Mouse (Mus musculus) lung, embryonic 16.5 days (tissue): ENCODE data around the gene Lgals1. TPM values are rescaled to one million over a fixed set of nuclear protein-coding genes. Genes with fewer than 3 reads are reported as not detected.

Experiments
- ATAC-seq: fragments of 200-750 bp; cut with Nextera tagmentation; 2 replicates; pipeline ENCODE4 v1.8.0; 2017; ENCODE audit warnings: low read depth, mild to moderate bottlenecking, moderate library complexity
- H3K27ac ChIP-seq: fragments of 300-500 bp; sonication (generic); 2 replicates; pipeline ENCODE4 v1.5.1; 2014; ENCODE audit warnings: mild to moderate bottlenecking, control low read depth, low read length
- H3K27me3 ChIP-seq: fragments of 300-500 bp; sonication (generic); 2 replicates; pipeline ENCODE4 v1.6.1; 2014; ENCODE audit warnings: low read depth, low read length, mixed read lengths; ENCODE audit not compliant: control insufficient read depth, insufficient read depth
- H3K36me3 ChIP-seq: fragments of 300-500 bp; sonication (generic); 2 replicates; pipeline ENCODE4 v1.6.1; 2014; ENCODE audit warnings: low read length; ENCODE audit not compliant: control insufficient read depth, insufficient read depth
- H3K4me1 ChIP-seq: fragments of 300-500 bp; sonication (generic); replicated peaks from 2 replicates; pipeline ENCODE4 v1.6.1; 2014; ENCODE audit warnings: low read length, mixed read lengths; ENCODE audit not compliant: control insufficient read depth, insufficient read depth
- H3K4me2 ChIP-seq: fragments of 300-500 bp; sonication (generic); 2 replicates; pipeline ENCODE4 v1.6.1; 2014; ENCODE audit warnings: low read depth, low read length, control low read depth
- H3K4me3 ChIP-seq: fragments of 300-500 bp; sonication (generic); 2 replicates; pipeline ENCODE4 v1.5.1; 2014; ENCODE audit warnings: mild to moderate bottlenecking, low read length, control low read depth
- H3K9ac ChIP-seq: fragments of 300-500 bp; sonication (generic); 2 replicates; pipeline ENCODE4 v1.6.1; 2014; ENCODE audit warnings: low read length, control low read depth
- H3K9me3 ChIP-seq: fragments of 300-500 bp; sonication (generic); 2 replicates; pipeline ENCODE4 v1.6.1; 2016; ENCODE audit warnings: low read length; ENCODE audit not compliant: control insufficient read depth
- WGBS: fragments of 180-500 bp; shearing (Covaris S2); extraction: QIAGEN DNeasy Blood & Tissue Kit; methylation state at CpG from one replicate; pipeline ENCODE4 v1.1.7; 2014; 5-methylcytosine and 5-hydroxymethylcytosine counted together
- polyA plus RNA-seq: library from polyadenylated mRNA; unstranded; fragments of >200 nt; fragmentation: Nextera tagmentation; extraction: Ambion mirVana; gene quantifications from 2 replicates; pipeline ENCODE4 v1.2.1, GENCODE M21; 2015

The Lgals1 gene
- polyA plus RNA-seq, 1 experiment from 2014 or later = 862 TPM

- Histone ChIP-seq H3K4me2 (no peak overlapping the region), H3K9ac (no peak overlapping the region), H3K27me3 (no peaks in the 10 kb centered on the region), H3K27ac (no peak overlapping the region), H3K4me3 (no peak overlapping the region), H3K36me3 (peaks cover 8% of the 10 kb centered on the region; the same call in 1 of the 2 replicates), H3K4me1 (peaks cover 18% of the 10 kb centered on the region), H3K9me3 (no peaks in the 10 kb centered on the region)
- no peak for ATAC-seq
- 64% methylated on average over 13 of the region's 13 CpGs for WGBS
Observed at GRCm38 (mm10) chr15:78894726-78895125, 31.8 kb upstream of the Lgals1 start.

DNA sequence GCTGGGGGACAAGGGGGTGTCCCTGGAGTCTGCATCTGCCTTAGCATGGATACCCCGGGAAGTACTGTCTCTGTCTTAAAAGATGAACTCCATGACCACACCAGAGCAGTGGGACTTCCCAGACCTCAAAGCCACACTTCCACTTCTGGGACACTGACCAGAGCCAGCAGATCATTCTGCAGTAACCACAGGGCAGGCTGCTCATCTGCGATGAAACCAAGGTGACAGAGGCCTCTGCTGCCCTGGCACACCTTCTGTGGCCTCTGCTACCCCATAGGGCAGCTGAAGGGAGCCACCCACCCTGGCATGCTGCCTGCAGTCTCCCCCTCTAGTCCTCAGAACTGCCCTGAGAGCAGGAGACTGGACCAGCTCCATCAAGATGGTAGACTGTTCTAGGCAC is 30.8 kb upstream of the Lgals1 start:
- Histone ChIP-seq H3K4me3 (no peak overlapping the region), H3K36me3 (peaks cover 8% of the 10 kb centered on the region; the same call in 1 of the 2 replicates), H3K4me1 (peaks cover 18% of the 10 kb centered on the region), H3K9ac (no peak overlapping the region), H3K27me3 (no peaks in the 10 kb centered on the region), H3K9me3 (no peaks in the 10 kb centered on the region), H3K27ac (no peak overlapping the region), H3K4me2 (no peak overlapping the region)
- 62% methylated on average over 2 of the region's 2 CpGs for WGBS
- no peak for ATAC-seq

DNA sequence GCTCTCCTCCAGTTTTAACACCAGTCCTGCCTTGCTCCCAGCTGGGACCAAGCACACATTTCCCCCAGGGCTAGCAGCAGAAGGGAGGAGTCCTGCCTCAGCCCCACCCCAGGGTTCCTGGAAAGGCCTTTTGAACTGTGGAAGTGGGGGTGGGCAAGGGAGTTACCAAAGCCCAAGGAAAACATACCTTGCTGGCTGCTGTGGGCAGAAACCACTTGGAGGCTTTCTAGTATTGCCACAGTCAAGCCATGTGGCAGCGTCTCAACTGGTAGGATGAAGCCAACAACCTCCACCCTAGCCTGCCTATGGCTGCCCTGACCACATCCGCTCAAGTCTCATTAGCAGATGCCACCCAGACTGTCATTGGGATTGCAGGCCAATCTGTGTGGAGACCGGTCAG is 30.4 kb upstream of the Lgals1 start:
- Histone ChIP-seq H3K4me1 (peaks cover 22% of the 10 kb centered on the region), H3K9ac (no peak overlapping the region), H3K4me2 (no peak overlapping the region), H3K27ac (no peak overlapping the region), H3K27me3 (no peaks in the 10 kb centered on the region), H3K4me3 (no peak overlapping the region), H3K9me3 (no peaks in the 10 kb centered on the region), H3K36me3 (peaks cover 5% of the 10 kb centered on the region; the same call in 1 of the 2 replicates)
- 69% methylated on average over 3 of the region's 3 CpGs for WGBS
- no peak for ATAC-seq

GRCm38 (mm10) chr15:78897488-78897887 is 29.0 kb upstream of the Lgals1 start:
- no peak overlapping the region for H3K27ac ChIP-seq
- H3K4me3 ChIP-seq = no peak overlapping the region
- H3K27me3 ChIP-seq = no peaks in the 10 kb centered on the region
- no peak overlapping the region for H3K4me2 ChIP-seq
- H3K9ac ChIP-seq = no peak overlapping the region
- no peak for ATAC-seq
- WGBS = 82% methylated on average over 4 of the region's 4 CpGs
- H3K9me3 ChIP-seq = no peaks in the 10 kb centered on the region
- peaks cover 2% of the 10 kb centered on the region; the same call in 1 of the 2 replicates for H3K36me3 ChIP-seq
- peaks cover 29% of the 10 kb centered on the region for H3K4me1 ChIP-seq

GRCm38 (mm10) chr15:78898507-78899001 is 28.0 kb upstream of the Lgals1 start:
- no peak overlapping the region; the same call in 1 of the 2 replicates for H3K4me3 ChIP-seq
- WGBS = 52% methylated on average over 6 of the region's 6 CpGs
- H3K9me3 ChIP-seq = no peaks in the 10 kb centered on the region
- peak overlapping the region; percentile 19; the same call in 1 of the 2 replicates for H3K27ac ChIP-seq
- H3K4me2 ChIP-seq = peak overlapping the region; percentile 77
- ATAC-seq = no peak
- H3K27me3 ChIP-seq = no peaks in the 10 kb centered on the region
- H3K36me3 ChIP-seq = peaks cover under 1% of the 10 kb centered on the region; the same call in 1 of the 2 replicates
- peak overlapping the region; percentile 81 for H3K9ac ChIP-seq
- H3K4me1 ChIP-seq = peaks cover 31% of the 10 kb centered on the region

DNA sequence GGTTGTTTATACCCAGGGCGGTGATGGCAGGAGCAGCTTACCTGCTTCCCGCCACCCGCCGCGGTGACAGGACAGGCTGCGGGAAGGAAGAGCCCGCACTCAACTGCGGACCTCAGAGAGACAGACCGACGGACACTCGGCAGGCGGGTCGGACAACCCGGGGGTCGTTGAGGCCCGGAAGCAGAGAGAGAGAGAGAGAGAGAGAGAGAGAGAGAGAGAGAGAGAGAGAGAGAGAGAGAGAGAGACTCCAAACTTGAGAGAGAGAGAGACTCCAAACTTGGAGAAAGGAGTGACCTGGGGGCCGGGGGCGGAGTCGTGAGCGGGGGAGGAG is 27.2 kb upstream of the Lgals1 start, which contains the start of gene Gm49510:
Gene Gm49510, plus strand, starts transcription at position 259 of the 331 bp plus-strand sequence.
- under 1% methylated on average over 17 of the region's 20 CpGs for WGBS
- peaks cover 27% of the 10 kb centered on the region for H3K4me1 ChIP-seq

GRCm38 (mm10) chr15:78899740-78900584 is 26.6 kb upstream of the Lgals1 start, which contains the start of gene Sh3bp1:
Gene Sh3bp1, plus strand, starts transcription at chr15:78899768.
- Histone ChIP-seq H3K36me3 (peaks cover 12% of the 10 kb centered on the region; the same call in 1 of the 2 replicates), H3K9me3 (no peaks in the 10 kb centered on the region), H3K27ac (peak within 1 kb of the TSS; percentile 75), H3K4me3 (peak within 1 kb of the TSS; percentile 71), H3K9ac (peak within 1 kb of the TSS; percentile 81), H3K4me1 (peaks cover 27% of the 10 kb centered on the region), H3K4me2 (peak within 1 kb of the TSS; percentile 77), H3K27me3 (no peaks in the 10 kb centered on the region)
- ATAC-seq = peak; percentile 66
- WGBS = under 1% methylated on average over 44 of the region's 47 CpGs

More for the DNA sequence above, 27.2 kb upstream of the Lgals1 start, which contains the start of gene Gm49510:
- H3K36me3 ChIP-seq = peaks cover 7% of the 10 kb centered on the region; the same call in 1 of the 2 replicates
- H3K4me3 ChIP-seq = peak within 1 kb of the TSS; percentile 71
- peak within 1 kb of the TSS; percentile 75 for H3K27ac ChIP-seq
- no peaks in the 10 kb centered on the region for H3K27me3 ChIP-seq
- no peaks in the 10 kb centered on the region for H3K9me3 ChIP-seq
- peak within 1 kb of the TSS; percentile 81 for H3K9ac ChIP-seq
- no peak for ATAC-seq
- H3K4me2 ChIP-seq = peak within 1 kb of the TSS; percentile 77

GRCm38 (mm10) chr15:78900585-78901421 is 25.7 kb upstream of the Lgals1 start:
- Histone ChIP-seq H3K27ac (peak overlapping the region; percentile 75), H3K4me2 (peak overlapping the region; percentile 77), H3K9ac (peak overlapping the region; percentile 81), H3K4me1 (peaks cover 27% of the 10 kb centered on the region), H3K9me3 (no peaks in the 10 kb centered on the region), H3K27me3 (no peaks in the 10 kb centered on the region), H3K36me3 (peaks cover 13% of the 10 kb centered on the region; the same call in 1 of the 2 replicates), H3K4me3 (peak overlapping the region; percentile 71)
- 9% methylated on average over 18 of the region's 18 CpGs for WGBS
- peak; percentile 16; the same call in 1 of the 2 replicates for ATAC-seq
